Mouse (Mus musculus) lung, postnatal 14 days (tissue): ENCODE data around the gene Pspc1.

Source experiments
- DNase-seq: peaks from one replicate; pipeline ENCODE4 v3.0.0; 2021

The Pspc1 gene

GRCm38 (mm10) chr14:56695495-56695894 lies 82.6 kb downstream of the Pspc1 start:
- no peak for DNase-seq

GRCm38 (mm10) chr14:56689766-56690165 lies 88.3 kb downstream of the Pspc1 start:
- DNase-seq = no peak

- DNase-seq = no peak
Measured at GRCm38 (mm10) chr14:56689116-56689515, 89.0 kb downstream of the Pspc1 start.

- DNase-seq = no peak
Measured at GRCm38 (mm10) chr14:56685426-56685825, 92.7 kb downstream of the Pspc1 start.
